Mouse (Mus musculus): ENCODE data around the gene Spsb2. TPM values are rescaled to one million over a fixed set of nuclear protein-coding genes. Genes with fewer than 3 reads are reported as not detected.
"Not testable (repeated sequence)": the region's sequence is repeated elsewhere in the genome, so short reads cannot be mapped to it uniquely, and the experiment has no call there.

Spsb2 gene
- polyA plus RNA-seq, 1 experiment from 2014 or later, result 8.2 TPM

DNA sequence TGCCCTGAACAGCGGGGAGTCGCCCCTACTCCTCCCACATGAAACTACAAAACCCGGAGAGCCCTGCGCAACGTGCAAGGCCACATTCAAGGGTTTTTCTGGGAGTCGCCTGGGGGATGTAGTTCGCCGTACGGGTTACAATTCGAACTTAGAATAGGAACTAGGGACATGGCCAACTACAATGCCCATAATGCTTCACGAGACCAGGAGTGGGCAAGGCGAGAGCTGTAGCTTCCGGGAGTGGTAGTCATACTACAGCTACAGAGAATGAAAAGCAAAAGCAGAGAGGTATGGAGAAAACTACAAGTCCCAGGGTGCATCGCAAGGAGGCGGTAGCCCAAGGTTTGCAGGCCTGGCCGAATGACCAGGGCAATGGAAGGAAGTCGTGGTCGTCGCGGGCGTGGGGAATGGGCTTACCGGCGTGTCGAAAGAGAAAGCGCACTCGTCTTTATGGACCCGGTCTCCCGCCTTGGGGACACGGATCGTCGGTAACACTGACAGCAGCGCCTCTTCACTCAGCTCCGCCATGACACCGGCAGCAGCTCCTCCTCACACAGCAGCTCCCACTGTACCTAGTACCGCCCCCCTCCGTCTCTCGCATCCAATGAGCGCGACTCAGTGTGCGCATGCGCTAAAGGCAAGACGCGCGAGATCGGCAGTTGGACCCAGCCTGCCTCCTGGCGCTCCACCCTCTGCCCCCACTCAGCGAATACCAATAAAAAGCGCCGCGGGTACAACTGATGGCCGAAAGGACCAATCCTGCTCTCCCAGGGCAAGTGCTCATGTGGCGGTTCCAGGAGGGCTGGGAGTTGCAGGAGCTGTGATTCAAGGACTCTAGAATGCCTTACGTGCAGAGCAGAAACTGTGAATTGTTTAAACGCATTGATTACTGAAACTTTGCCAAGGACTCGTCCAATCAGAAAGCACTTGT is 20.7 kb downstream of the Spsb2 start, which contains the start of the genes Usp5 and Cdca3:
Gene Usp5, minus strand, starts transcription at position 617 of the 931 bp plus-strand sequence.
Gene Cdca3, plus strand, starts transcription at position 680 of the 931 bp plus-strand sequence.
- H3K36me3 ChIP-seq, result peaks cover 37% of the 10 kb centered on the region
- H3K27ac ChIP-seq, result peak within 1 kb of the TSS; percentile 92
- peak within 1 kb of the TSS; percentile 51 for H3K4me3 ChIP-seq (replicated peaks)
- H3K27me3 ChIP-seq, result no peaks in the 10 kb centered on the region
- peak within 1 kb of the TSS; percentile 89 for H3K4me2 ChIP-seq (replicated peaks)
- H3K9me3 ChIP-seq, result no peaks in the 10 kb centered on the region
- ATAC-seq, result peak; percentile 97
- peaks cover 35% of the 10 kb centered on the region for H3K4me1 ChIP-seq (replicated peaks)
- H3K9ac ChIP-seq (replicated peaks), result peak within 1 kb of the TSS; percentile 72
- under 1% methylated on average over 55 of the region's 55 CpGs for WGBS

DNA sequence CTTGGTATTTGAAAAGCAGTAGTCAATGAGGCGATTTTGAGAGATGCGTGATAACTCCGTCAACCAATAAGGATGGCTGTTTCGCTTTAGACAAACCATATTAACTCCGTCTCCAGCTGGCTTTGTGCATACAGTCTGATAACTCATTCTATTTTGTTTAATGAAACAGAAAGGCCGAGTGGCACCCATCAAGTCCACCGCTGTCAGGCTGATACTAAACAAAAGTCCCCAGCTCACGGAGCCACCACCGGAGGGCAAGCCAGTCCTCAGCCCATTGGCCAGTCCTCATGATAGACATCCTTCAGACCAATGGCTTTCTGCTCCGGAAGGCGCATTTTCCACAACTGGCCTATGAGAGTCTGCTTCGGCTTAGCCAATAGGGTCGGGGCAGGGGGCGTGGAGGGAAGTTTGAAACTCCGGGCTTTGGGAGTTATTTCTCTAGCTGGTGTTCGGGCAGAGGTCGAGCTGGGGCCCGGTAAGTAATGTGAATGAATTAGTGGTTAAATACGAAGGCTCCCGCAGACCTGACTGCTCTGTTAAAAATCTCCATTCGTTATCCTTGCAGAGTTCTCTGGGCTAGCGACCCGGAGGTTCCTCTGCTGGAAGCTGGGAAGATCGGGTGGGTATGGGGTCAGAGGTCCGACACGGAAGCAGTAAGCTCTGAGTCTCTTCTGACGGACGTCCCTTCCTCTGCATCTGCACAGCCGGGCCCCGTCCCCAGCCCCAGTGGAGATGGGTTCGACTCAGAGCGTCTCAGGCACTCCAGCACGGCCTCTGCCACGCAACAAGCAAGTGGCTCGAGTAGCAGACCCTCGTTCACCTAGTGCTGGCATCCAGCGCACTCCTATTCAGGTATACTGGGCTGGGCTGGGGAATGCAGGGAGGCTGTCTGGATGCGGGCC is 21.6 kb downstream of the Spsb2 start:
- H3K4me1 ChIP-seq (replicated peaks), result peaks cover 35% of the 10 kb centered on the region
- H3K4me3 ChIP-seq (replicated peaks), result peak overlapping the region; percentile 51
- peak; percentile 84 for ATAC-seq
- peak overlapping the region; percentile 89 for H3K4me2 ChIP-seq (replicated peaks)
- peaks cover 32% of the 10 kb centered on the region for H3K36me3 ChIP-seq
- WGBS, result under 1% methylated on average over 38 of the region's 38 CpGs
- H3K27ac ChIP-seq, result peak overlapping the region; percentile 92
- no peaks in the 10 kb centered on the region for H3K9me3 ChIP-seq
- no peaks in the 10 kb centered on the region for H3K27me3 ChIP-seq
- H3K9ac ChIP-seq (replicated peaks), result peak overlapping the region; percentile 69

DNA sequence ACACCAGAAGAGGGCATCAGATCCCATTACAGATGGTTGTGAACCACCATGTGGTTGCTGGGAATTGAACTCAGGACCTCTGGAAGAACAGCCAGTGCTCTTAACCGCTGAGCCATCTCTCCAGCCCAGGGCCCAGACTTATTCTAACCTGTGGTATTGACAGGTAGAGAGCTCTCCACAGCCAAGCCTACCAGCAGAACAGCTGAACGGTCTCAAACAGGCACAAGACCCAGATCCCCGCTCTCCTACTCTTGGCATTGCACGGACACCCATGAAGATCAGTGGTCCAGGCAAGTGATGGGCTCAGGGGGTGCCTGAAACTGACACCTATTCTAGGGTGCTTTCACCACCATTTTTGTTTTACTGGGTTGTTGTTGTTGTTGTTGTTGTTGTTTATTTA is 22.7 kb downstream of the Spsb2 start:
- H3K4me3 ChIP-seq (replicated peaks), result peak overlapping the region; percentile 51
- H3K27me3 ChIP-seq; ATAC-seq; H3K9ac ChIP-seq (replicated peaks); H3K27ac ChIP-seq; H3K9me3 ChIP-seq: not testable (repeated sequence)
- peak overlapping the region; percentile 89 for H3K4me2 ChIP-seq (replicated peaks)
- peaks cover 20% of the 10 kb centered on the region for H3K36me3 ChIP-seq
- H3K4me1 ChIP-seq (replicated peaks), result peaks cover 37% of the 10 kb centered on the region
- WGBS, result 98% methylated on average over 4 of the region's 4 CpGs

DNA sequence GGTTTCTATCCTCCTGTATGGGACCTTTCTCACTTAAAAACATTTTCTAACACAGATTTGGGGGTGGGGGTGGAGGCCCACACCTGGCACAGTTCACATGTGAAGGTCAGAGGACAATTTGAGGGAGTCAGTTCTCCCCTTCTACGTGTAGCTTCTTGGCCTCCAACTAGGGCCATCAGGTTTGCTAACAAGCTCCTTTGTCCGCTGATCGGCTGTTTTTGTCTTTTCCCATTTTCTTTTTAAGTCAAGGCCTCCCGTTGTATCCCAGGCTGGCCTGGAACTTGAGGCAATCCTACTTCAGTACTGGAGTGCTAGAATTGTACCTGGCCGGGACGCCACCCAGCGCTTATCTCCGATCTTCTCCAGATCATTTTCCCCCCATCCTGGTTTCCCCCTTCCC is 23.2 kb downstream of the Spsb2 start:
- H3K36me3 ChIP-seq, result peaks cover 16% of the 10 kb centered on the region
- H3K4me1 ChIP-seq (replicated peaks), result peaks cover 37% of the 10 kb centered on the region
- peak overlapping the region; percentile 51; the same call in 1 of the 2 replicates for H3K4me3 ChIP-seq (replicated peaks)
- 0 out of 2 replicates have a peak overlapping the region, but pooled peaks have one; percentile 7 for H3K9ac ChIP-seq (replicated peaks)
- no peak for ATAC-seq
- peak overlapping the region; percentile 89 for H3K4me2 ChIP-seq (replicated peaks)
- WGBS, result 96% methylated on average over 8 of the region's 8 CpGs
- no peaks in the 10 kb centered on the region for H3K27me3 ChIP-seq
- H3K9me3 ChIP-seq, result no peaks in the 10 kb centered on the region
- H3K27ac ChIP-seq, result no peak overlapping the region

DNA sequence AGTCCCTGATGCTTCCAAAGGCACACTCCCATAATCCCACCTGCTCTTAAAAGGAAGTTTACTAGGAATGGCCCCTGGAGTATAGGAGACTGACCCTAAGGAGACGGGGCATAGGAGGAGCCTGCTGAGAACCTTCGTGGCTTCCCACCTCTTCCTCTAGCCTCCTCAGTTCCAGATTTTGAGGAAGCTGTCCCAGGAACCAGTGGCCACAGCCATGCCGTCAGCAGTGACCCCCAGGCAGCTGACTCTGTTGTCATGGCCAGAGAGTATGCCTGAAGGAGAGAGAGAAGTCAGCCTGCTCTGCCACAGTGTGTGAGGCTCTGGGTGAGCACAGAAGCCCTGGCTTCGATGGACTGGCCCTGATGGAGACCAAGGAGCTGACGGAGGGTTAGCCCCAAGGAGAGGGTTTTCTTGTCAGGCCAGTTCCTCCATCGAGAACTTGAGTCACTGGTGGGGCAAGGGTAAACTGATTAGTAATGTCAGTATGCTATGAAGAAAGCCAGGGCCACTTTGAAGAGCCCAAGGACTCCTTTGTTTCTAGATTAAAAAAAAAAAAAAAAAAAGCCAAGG is 26.1 kb downstream of the Spsb2 start:
- Histone ChIP-seq H3K9ac (replicated peaks) (no peak overlapping the region), H3K36me3 (peaks cover 11% of the 10 kb centered on the region), H3K9me3 (no peaks in the 10 kb centered on the region), H3K4me2 (replicated peaks) (no peak overlapping the region), H3K4me3 (replicated peaks) (no peak overlapping the region), H3K27ac (no peak overlapping the region), H3K27me3 (no peaks in the 10 kb centered on the region), H3K4me1 (replicated peaks) (peaks cover 30% of the 10 kb centered on the region)
- 92% methylated on average over 6 of the region's 6 CpGs for WGBS
- ATAC-seq, result no peak

DNA sequence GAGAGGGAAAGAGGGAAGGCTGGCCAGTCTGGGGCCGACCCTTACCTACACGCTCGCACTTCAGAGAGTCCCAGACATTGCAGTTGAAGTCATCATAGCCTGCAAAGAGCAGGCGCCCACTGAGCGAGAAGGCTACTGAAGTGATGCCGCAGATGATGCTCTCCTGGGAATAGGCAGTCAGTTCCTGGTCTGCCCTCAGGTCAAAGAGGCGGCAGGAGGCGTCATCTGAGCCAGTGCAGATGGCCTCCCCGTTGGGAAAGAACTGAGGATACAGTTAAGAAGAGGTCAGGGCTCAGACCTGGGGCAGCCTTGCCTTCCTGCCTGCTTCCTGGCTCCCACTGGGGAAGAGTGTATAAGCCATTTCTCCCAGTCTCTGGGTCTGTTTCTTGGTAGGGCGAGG is 27.1 kb downstream of the Spsb2 start:
- Histone ChIP-seq H3K9ac (replicated peaks) (no peak overlapping the region; the same call in 1 of the 2 replicates), H3K27ac (no peak overlapping the region), H3K4me1 (replicated peaks) (peaks cover 34% of the 10 kb centered on the region), H3K4me2 (replicated peaks) (no peak overlapping the region), H3K27me3 (no peaks in the 10 kb centered on the region), H3K4me3 (replicated peaks) (no peak overlapping the region), H3K9me3 (no peaks in the 10 kb centered on the region), H3K36me3 (peaks cover 11% of the 10 kb centered on the region)
- 70% methylated on average over 10 of the region's 10 CpGs for WGBS
- no peak for ATAC-seq

DNA sequence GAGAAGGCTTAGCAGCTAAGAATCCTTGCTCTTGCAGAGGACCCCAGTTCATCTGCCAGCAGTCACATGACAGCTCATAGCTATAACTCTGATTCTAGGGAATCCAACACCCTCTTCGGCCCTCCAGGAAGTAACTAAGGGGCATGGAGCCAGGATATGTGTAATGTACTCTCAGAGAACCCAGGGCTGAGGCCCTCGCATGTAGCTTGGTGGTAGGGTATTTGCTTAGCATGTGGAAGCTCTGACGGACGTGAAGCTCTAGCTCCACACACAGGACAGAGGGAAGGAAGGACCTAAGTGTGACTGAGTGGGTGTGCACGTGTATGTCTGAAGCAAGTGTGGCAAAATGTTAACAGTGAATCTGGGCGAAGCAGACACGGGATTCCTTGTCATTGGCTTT is 27.9 kb downstream of the Spsb2 start:
- peaks cover 31% of the 10 kb centered on the region for H3K4me1 ChIP-seq (replicated peaks)
- no peak for ATAC-seq

DNA sequence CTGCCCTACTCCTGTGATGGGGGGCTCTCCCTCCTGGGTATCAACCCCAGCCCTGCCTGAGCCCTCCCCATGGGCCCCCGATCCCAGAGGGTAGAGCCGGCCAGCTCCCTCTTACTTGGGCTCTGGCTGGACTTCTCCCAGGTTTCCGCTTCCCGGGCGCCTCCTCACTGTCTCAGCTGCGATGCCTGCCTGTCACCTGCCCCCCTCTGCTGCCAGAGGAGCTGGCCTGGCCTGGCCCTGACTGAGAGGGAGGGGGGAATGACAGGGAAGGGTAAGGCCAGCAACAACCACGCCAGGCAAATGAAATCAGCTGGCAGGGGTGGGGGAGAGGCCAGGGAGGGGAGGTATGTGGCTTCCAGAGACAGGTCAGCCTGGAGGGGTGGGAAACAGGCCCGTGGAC is 31.3 kb downstream of the Spsb2 start:
- peak; percentile 62 for ATAC-seq
- H3K27ac ChIP-seq, result peak overlapping the region; percentile 72
- H3K4me1 ChIP-seq (replicated peaks), result peaks cover 21% of the 10 kb centered on the region
- WGBS, result 14% methylated on average over 8 of the region's 8 CpGs
- no peaks in the 10 kb centered on the region for H3K9me3 ChIP-seq
- peak overlapping the region; percentile 50 for H3K9ac ChIP-seq (replicated peaks)
- H3K4me2 ChIP-seq (replicated peaks), result peak overlapping the region; percentile 31
- H3K36me3 ChIP-seq, result peaks cover 12% of the 10 kb centered on the region
- no peak overlapping the region for H3K4me3 ChIP-seq (replicated peaks)
- no peaks in the 10 kb centered on the region for H3K27me3 ChIP-seq

More for the DNA sequence above, 27.9 kb downstream of the Spsb2 start:
- Histone ChIP-seq H3K27me3 (no peaks in the 10 kb centered on the region), H3K4me3 (replicated peaks) (no peak overlapping the region), H3K27ac (no peak overlapping the region), H3K4me2 (replicated peaks) (no peak overlapping the region), H3K9ac (replicated peaks) (no peak overlapping the region), H3K9me3 (no peaks in the 10 kb centered on the region), H3K36me3 (peaks cover 14% of the 10 kb centered on the region)
- WGBS, result 86% methylated on average over 7 of the region's 7 CpGs

DNA sequence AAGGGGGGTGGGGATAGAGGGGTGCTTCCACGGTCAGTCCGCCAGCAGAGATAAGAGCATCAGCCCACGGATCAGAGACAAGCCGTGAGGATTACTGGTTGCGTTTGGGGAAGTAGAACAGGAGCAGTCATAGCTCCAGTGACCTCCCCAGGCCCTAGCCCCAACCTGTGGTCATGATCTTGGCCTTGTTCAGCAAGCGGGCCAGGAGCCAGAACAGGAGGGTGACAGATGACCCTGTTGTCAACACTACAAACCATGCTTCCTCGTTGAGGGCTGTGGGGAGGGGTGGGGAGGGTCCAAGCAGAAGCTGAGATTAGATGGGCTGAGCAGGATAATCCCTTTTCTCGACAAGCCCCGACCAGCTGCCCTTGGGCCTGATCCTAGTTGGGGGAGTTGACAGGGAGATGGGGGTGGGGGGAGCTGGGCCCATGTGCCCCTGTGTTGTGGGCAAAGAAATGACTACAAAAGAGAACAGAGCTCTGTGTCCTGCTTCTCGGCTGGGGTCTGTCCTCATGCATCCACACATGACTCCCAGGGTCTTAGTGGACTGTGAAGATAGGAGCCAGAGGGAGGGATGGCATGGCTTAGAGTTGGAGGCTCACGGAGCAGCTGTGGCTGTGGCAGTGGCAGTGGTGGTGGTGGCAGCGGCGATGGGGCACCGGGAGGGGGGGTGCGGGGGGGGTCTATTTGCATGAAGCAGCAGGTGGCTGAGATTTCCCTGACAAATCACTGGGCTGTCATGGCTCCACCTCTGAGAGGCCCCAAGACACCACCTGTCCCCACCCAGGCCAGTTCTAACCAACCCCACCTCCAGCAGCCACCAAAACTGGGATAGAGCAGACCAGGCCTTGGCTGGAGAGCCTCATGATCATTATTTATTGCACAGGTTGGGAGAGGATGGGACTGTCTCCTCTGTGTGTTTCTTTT is 32.0 kb downstream of the Spsb2 start, which contains the start of gene Gnb3:
Gene Gnb3, minus strand, starts transcription at position 35 of the 927 bp plus-strand sequence.
- Histone ChIP-seq H3K9ac (replicated peaks) (peak within 1 kb of the TSS; percentile 50), H3K27ac (peak within 1 kb of the TSS; percentile 72), H3K27me3 (no peaks in the 10 kb centered on the region), H3K36me3 (peaks cover 18% of the 10 kb centered on the region), H3K9me3 (no peaks in the 10 kb centered on the region), H3K4me1 (replicated peaks) (peaks cover 20% of the 10 kb centered on the region), H3K4me3 (replicated peaks) (no peak within 1 kb of the TSS), H3K4me2 (replicated peaks) (peak within 1 kb of the TSS; percentile 31)
- WGBS, result 15% methylated on average over 15 of the region's 15 CpGs
- ATAC-seq, result peak; percentile 71

DNA sequence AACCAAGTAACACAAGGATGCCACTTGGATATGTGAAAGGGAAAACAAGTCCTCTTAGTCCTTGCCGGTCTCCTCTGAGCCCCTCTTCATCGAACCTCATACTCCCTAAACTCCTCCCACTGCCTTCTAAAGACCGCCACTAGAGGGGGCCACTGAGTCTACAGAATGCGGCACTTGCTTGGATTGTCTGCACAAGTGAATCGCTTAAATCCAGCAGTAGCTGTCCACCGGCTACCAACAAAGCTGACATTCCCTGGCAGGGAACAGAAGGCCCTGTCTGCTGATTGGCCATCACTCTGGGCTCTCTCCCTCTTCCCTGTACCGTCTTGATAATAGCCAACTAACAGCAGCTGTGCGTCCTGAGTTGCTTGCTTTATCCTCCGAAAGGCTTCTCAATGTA is 38.8 kb downstream of the Spsb2 start:
- Histone ChIP-seq H3K9me3 (no peaks in the 10 kb centered on the region), H3K36me3 (peaks cover 19% of the 10 kb centered on the region), H3K4me3 (replicated peaks) (no peak overlapping the region), H3K27ac (peak overlapping the region; percentile 80), H3K9ac (replicated peaks) (no peak overlapping the region), H3K4me2 (replicated peaks) (0 out of 2 replicates have a peak overlapping the region, but pooled peaks have one; percentile 15), H3K4me1 (replicated peaks) (0 out of 2 replicates have a peak, but pooled peaks cover 7% of the 10 kb centered on the region), H3K27me3 (no peaks in the 10 kb centered on the region)
- ATAC-seq, result peak; percentile 94
- 4% methylated on average over 9 of the region's 9 CpGs for WGBS
